Mouse (Mus musculus) midbrain, embryonic 13.5 days (tissue): ENCODE measurements around the gene Krtap19-4. TPM values are rescaled to one million over a fixed set of nuclear protein-coding genes. Genes with fewer than 3 reads are reported as not detected.

Source experiments
- ATAC-seq: fragments of 200-750 bp; cut with Nextera tagmentation; 2 replicates; pipeline ENCODE4 v1.8.0; 2017; ENCODE audit warnings: mild to moderate bottlenecking, moderate TSS enrichment, moderate library complexity
- H3K27ac ChIP-seq: fragments of 300-500 bp; sonication (generic); 2 replicates; pipeline ENCODE4 v1.5.1; 2015; ENCODE audit warnings: inconsistent platforms, mild to moderate bottlenecking, moderate library complexity
- H3K27me3 ChIP-seq: fragments of 300-500 bp; sonication (generic); 2 replicates; pipeline ENCODE4 v1.6.1; 2015; ENCODE audit warnings: mild to moderate bottlenecking, inconsistent platforms
- H3K36me3 ChIP-seq: fragments of 300-500 bp; sonication (generic); 2 replicates; pipeline ENCODE4 v1.6.1; 2015; ENCODE audit warnings: mild to moderate bottlenecking, inconsistent platforms
- H3K4me1 ChIP-seq: fragments of 300-500 bp; sonication (generic); replicated peaks from 2 replicates; pipeline ENCODE4 v1.6.1; 2015; ENCODE audit warnings: inconsistent platforms
- H3K4me2 ChIP-seq: fragments of 300-500 bp; sonication (generic); replicated peaks from 2 replicates; pipeline ENCODE4 v1.6.1; 2015; ENCODE audit warnings: moderate library complexity, mild to moderate bottlenecking, inconsistent platforms
- H3K4me3 ChIP-seq: fragments of 300-500 bp; sonication (generic); replicated peaks from 2 replicates; pipeline ENCODE4 v1.5.1; 2015; ENCODE audit warnings: mild to moderate bottlenecking, inconsistent platforms
- H3K9ac ChIP-seq: fragments of 300-500 bp; sonication (generic); replicated peaks from 2 replicates; pipeline ENCODE4 v1.6.1; 2015; ENCODE audit warnings: mild to moderate bottlenecking, inconsistent platforms
- H3K9me3 ChIP-seq: fragments of 300-500 bp; sonication (generic); 2 replicates; pipeline ENCODE4 v1.6.1; 2016; ENCODE audit warnings: mild to moderate bottlenecking, inconsistent platforms
- WGBS: fragments of 180-500 bp; shearing (Covaris S2); methylation state at CpG from one replicate; pipeline ENCODE4 v1.1.7; 2015; 5-methylcytosine and 5-hydroxymethylcytosine counted together
- polyA plus RNA-seq: library from polyadenylated mRNA; unstranded; fragments of >200 nt; fragmentation: Nextera tagmentation; extraction: Ambion mirVana; gene quantifications from 2 replicates; pipeline ENCODE4 v1.2.1, GENCODE M21; 2015

Gene Krtap19-4
- not detected in 2 replicates for polyA plus RNA-seq

DNA sequence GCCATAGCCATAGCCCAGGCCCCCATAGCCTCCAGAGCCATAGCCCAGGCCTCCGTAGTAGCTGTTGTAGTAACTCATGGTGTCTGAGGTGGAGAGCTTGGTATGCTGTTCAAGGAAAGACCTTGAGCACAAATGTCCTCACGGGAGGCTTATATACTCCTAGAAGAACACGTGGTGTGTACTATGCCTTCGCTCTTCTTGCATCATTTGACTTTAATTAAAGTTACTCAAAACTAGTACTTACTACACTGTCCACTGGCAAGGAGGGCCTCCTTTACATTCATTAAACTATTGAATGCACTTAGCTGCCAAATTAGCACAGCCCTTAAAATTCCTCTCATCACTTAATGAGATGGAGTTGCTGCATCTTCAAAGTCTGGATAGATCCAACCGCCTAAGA lies at the start of gene Krtap19-4:
Gene Krtap19-4 (minus strand): TSS at position 101 of the 400 bp plus-strand sequence.
- H3K4me2 ChIP-seq, result no peak within 1 kb of the TSS
- no peaks in the 10 kb centered on the region for H3K4me1 ChIP-seq
- 92% methylated on average over 5 of the region's 5 CpGs for WGBS
- no peak within 1 kb of the TSS for H3K27ac ChIP-seq
- no peaks in the 10 kb centered on the region for H3K36me3 ChIP-seq
- no peak within 1 kb of the TSS for H3K9ac ChIP-seq
- no peak within 1 kb of the TSS for H3K4me3 ChIP-seq
- ATAC-seq, result no peak
- H3K27me3 ChIP-seq, result no peaks in the 10 kb centered on the region
- no peaks in the 10 kb centered on the region for H3K9me3 ChIP-seq

GRCm38 (mm10) chr16:88932165-88932564 lies 47.3 kb upstream of the Krtap19-4 start, which contains the start of gene Krtap19-9b:
Gene Krtap19-9b, minus strand, starts transcription at chr16:88932265.
- Histone ChIP-seq H3K4me3 (no peak within 1 kb of the TSS), H3K36me3 (no peaks in the 10 kb centered on the region), H3K4me1 (no peaks in the 10 kb centered on the region), H3K27ac (no peak within 1 kb of the TSS), H3K9me3 (no peaks in the 10 kb centered on the region), H3K27me3 (no peaks in the 10 kb centered on the region), H3K9ac (no peak within 1 kb of the TSS), H3K4me2 (no peak within 1 kb of the TSS)
- 93% methylated on average over 3 of the region's 3 CpGs for WGBS
- ATAC-seq, result no peak

- no peak for ATAC-seq
- Histone ChIP-seq H3K27me3 (no peaks in the 10 kb centered on the region), H3K4me1 (no peaks in the 10 kb centered on the region), H3K4me3 (no peak within 1 kb of the TSS), H3K27ac (no peak within 1 kb of the TSS), H3K9ac (no peak within 1 kb of the TSS), H3K36me3 (no peaks in the 10 kb centered on the region), H3K9me3 (no peaks in the 10 kb centered on the region), H3K4me2 (no peak within 1 kb of the TSS)
- 90% methylated on average over 6 of the region's 6 CpGs for WGBS
Observed at GRCm38 (mm10) chr16:88896357-88896756, 11.5 kb upstream of the Krtap19-4 start, which contains the start of gene Krtap19-5. Gene Krtap19-5, minus strand, starts transcription at chr16:88896457.

DNA sequence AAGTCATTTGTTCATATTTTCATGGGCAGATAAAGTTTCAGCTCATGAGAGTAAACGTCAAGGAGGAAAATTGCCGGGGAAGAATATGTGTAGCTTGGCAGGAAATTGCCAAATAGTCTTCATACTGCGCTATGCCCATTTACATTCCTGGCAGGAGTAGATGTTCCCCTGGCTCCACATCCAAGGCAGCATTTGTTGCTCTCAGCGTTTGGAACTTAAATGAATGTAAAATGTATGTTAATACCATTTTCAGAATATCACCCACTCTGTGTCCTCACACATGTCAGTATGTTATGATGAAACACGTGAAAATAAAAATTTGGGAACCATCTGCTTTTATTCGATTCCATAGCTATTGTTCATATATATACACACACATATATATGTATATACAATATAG lies 2.0 kb upstream of the Krtap19-4 start:
- no peak for ATAC-seq
- Histone ChIP-seq H3K4me3 (no peak overlapping the region), H3K9ac (no peak overlapping the region), H3K36me3 (no peaks in the 10 kb centered on the region), H3K4me1 (no peaks in the 10 kb centered on the region), H3K4me2 (no peak overlapping the region), H3K9me3 (no peaks in the 10 kb centered on the region), H3K27me3 (no peaks in the 10 kb centered on the region), H3K27ac (no peak overlapping the region)
- WGBS, result 89% methylated on average over 6 of the region's 6 CpGs

GRCm38 (mm10) chr16:88877938-88878337 lies 7.0 kb downstream of the Krtap19-4 start, which contains the start of gene Krtap19-3:
Gene Krtap19-3, minus strand, starts transcription at chr16:88878038.
- no peak within 1 kb of the TSS for H3K9ac ChIP-seq
- H3K36me3 ChIP-seq, result no peaks in the 10 kb centered on the region
- no peaks in the 10 kb centered on the region for H3K4me1 ChIP-seq
- no peak for ATAC-seq
- no peaks in the 10 kb centered on the region for H3K9me3 ChIP-seq
- H3K4me2 ChIP-seq, result no peak within 1 kb of the TSS
- no peaks in the 10 kb centered on the region for H3K27me3 ChIP-seq
- no peak within 1 kb of the TSS for H3K27ac ChIP-seq
- 90% methylated on average over 2 of the region's 2 CpGs for WGBS
- H3K4me3 ChIP-seq, result no peak within 1 kb of the TSS

- H3K27me3 ChIP-seq, result no peaks in the 10 kb centered on the region
- 96% methylated on average over 3 of the region's 3 CpGs for WGBS
- ATAC-seq, result no peak
Observed at GRCm38 (mm10) chr16:88874169-88874568, 10.7 kb downstream of the Krtap19-4 start, which contains the start of gene Krtap19-2. Gene Krtap19-2, minus strand, starts transcription at chr16:88874269.

DNA sequence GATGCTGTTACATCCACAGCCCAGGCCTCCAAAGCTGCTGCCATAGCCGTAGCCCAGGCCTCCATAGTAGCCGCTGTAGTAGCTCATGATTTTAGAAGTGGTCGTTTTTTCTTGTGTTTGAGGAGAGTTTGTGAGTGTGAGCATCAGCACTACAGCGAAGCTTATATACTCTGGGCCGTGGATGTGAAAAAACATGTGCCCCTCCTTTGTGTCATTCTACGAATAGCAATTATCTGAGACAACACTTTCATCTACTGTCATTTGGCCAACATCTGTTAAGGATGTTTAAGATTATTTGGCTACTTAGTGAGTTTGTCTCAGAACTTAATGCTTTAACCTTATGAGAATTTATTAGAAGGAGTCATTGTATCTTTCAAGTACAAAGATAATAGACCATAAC lies 15.6 kb downstream of the Krtap19-4 start, which contains the start of gene Krtap19-1:
Gene Krtap19-1 (minus strand): TSS at position 101 of the 400 bp plus-strand sequence.
- H3K4me2 ChIP-seq, result no peak within 1 kb of the TSS
- no peak for ATAC-seq
- no peaks in the 10 kb centered on the region for H3K9me3 ChIP-seq
- H3K27ac ChIP-seq, result no peak within 1 kb of the TSS
- no peak within 1 kb of the TSS for H3K4me3 ChIP-seq
- H3K9ac ChIP-seq, result no peak within 1 kb of the TSS
- 86% methylated on average over 6 of the region's 6 CpGs for WGBS
- H3K36me3 ChIP-seq, result no peaks in the 10 kb centered on the region
- no peaks in the 10 kb centered on the region for H3K27me3 ChIP-seq
- H3K4me1 ChIP-seq, result no peaks in the 10 kb centered on the region

More at GRCm38 (mm10) chr16:88874169-88874568, 10.7 kb downstream of the Krtap19-4 start, which contains the start of gene Krtap19-2:
- no peak within 1 kb of the TSS for H3K9ac ChIP-seq
- H3K4me1 ChIP-seq, result no peaks in the 10 kb centered on the region
- no peaks in the 10 kb centered on the region for H3K36me3 ChIP-seq
- H3K4me3 ChIP-seq, result no peak within 1 kb of the TSS
- H3K4me2 ChIP-seq, result no peak within 1 kb of the TSS
- H3K27ac ChIP-seq, result no peak within 1 kb of the TSS
- H3K9me3 ChIP-seq, result no peaks in the 10 kb centered on the region

- Histone ChIP-seq H3K9ac (no peak overlapping the region), H3K4me1 (no peaks in the 10 kb centered on the region), H3K27ac (no peak overlapping the region), H3K27me3 (no peaks in the 10 kb centered on the region), H3K4me3 (no peak overlapping the region), H3K36me3 (no peaks in the 10 kb centered on the region), H3K9me3 (no peaks in the 10 kb centered on the region), H3K4me2 (no peak overlapping the region)
- 87% methylated on average over 4 of the region's 4 CpGs for WGBS
- no peak for ATAC-seq
Observed at GRCm38 (mm10) chr16:88864887-88865407, 19.9 kb downstream of the Krtap19-4 start.

- no peak for ATAC-seq
- no peak overlapping the region for H3K4me3 ChIP-seq
- H3K4me1 ChIP-seq, result no peaks in the 10 kb centered on the region
- 14% methylated on average over 5 of the region's 5 CpGs for WGBS
- no peak overlapping the region for H3K27ac ChIP-seq
- no peaks in the 10 kb centered on the region for H3K27me3 ChIP-seq
- no peak overlapping the region for H3K4me2 ChIP-seq
- H3K9ac ChIP-seq, result no peak overlapping the region
- H3K36me3 ChIP-seq, result no peaks in the 10 kb centered on the region
- no peaks in the 10 kb centered on the region for H3K9me3 ChIP-seq
Observed at GRCm38 (mm10) chr16:88851450-88851849, 33.4 kb downstream of the Krtap19-4 start.

- Histone ChIP-seq H3K4me1 (no peaks in the 10 kb centered on the region), H3K27me3 (no peaks in the 10 kb centered on the region), H3K27ac (no peak overlapping the region), H3K4me2 (no peak overlapping the region), H3K9ac (no peak overlapping the region), H3K9me3 (no peaks in the 10 kb centered on the region), H3K36me3 (no peaks in the 10 kb centered on the region), H3K4me3 (no peak overlapping the region)
- no peak for ATAC-seq
- 86% methylated on average over 4 of the region's 4 CpGs for WGBS
Observed at GRCm38 (mm10) chr16:88848558-88848957, 36.3 kb downstream of the Krtap19-4 start.

GRCm38 (mm10) chr16:88847363-88847762 lies 37.5 kb downstream of the Krtap19-4 start:
- Histone ChIP-seq H3K4me2 (no peak overlapping the region), H3K4me3 (no peak overlapping the region), H3K27ac (no peak overlapping the region), H3K4me1 (no peaks in the 10 kb centered on the region), H3K36me3 (no peaks in the 10 kb centered on the region), H3K9ac (no peak overlapping the region), H3K9me3 (no peaks in the 10 kb centered on the region), H3K27me3 (no peaks in the 10 kb centered on the region)
- 98% methylated on average over 1 of the region's 1 CpGs for WGBS
- no peak for ATAC-seq
